Mouse (Mus musculus) brain, embryonic 14.5 days (tissue): ENCODE measurements at regions not wholly inside any gene's neighbourhood (a gene's known extent, or its start where the extent isn't known, plus 50 kb on each side); places are given as distances from the start of the nearest gene placed in this dataset.

Experiments used
- CTCF ChIP-seq: fragments of 200-500 bp; IDR thresholded peaks from 2 replicates; pipeline ENCODE4 v1.5.1; 2012; ENCODE audit warnings: inconsistent platforms, mild to moderate bottlenecking, moderate library complexity, borderline replicate concordance; ENCODE audit not compliant: insufficient read depth, insufficient read length; ENCODE audit errors: extremely low read depth
- POLR2A ChIP-seq: fragments of 200-500 bp; IDR thresholded peaks from 2 replicates; pipeline ENCODE4 v1.6.1; 2012; ENCODE audit warnings: mild to moderate bottlenecking, inconsistent platforms, borderline replicate concordance; ENCODE audit not compliant: poor library complexity, insufficient read depth, insufficient read length, severe bottlenecking; ENCODE audit errors: extremely low read depth

GRCm38 (mm10) chr16:76110383-76110782 lies 88.3 kb upstream of the Samsn1 start:
- TF ChIP-seq CTCF (no peak), POLR2A (no peak)
